Mouse (Mus musculus): ENCODE results near the gene Mdk.

The Mdk gene

GRCm38 (mm10) chr2:91913328-91914110, 18.6 kb downstream of the Mdk start:
- DNase-seq (ENCODE audit: low spot score) = no peak

DNA sequence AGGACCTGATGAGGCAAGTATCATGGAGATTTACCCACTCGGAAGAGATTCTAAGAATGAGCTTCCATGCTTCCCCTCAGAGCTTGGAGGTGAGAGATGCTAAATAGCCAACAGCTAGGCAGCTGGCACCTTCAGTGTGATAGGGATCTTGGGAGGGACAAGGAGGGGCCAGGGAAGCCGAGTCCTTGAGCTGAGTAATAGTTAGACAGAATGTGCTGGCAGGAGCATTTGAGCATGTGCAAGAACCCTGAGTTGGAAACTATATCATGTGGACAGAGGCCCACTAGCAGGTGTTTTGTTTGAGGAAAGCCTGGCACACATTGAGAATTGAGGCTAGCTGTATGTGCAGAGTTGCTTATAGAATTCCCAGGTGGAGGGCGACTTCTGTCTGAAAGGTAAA, 19.5 kb downstream of the Mdk start:
- DNase-seq (ENCODE audit: low spot score) = no peak

DNA sequence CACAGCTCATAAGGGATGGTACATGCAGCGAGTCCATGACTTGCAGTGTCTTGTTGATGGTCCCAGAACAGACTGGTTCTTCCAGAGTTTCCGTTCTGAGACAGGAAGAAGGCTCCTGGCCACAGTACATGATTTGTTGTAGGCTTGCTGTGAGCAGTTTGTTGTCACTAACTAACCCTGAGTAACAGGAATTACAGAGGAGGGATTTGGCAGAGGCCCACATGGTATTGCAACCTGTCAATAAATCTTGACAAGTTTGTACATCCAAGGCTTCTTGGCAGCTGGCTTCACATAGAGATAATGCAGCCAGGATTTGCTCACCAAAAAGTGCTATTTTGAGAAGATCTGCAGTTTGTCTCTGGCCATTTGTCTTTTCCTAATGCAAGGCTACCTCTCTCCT, 26.0 kb downstream of the Mdk start:
- no peak for DNase-seq (ENCODE audit: low spot score)

DNA sequence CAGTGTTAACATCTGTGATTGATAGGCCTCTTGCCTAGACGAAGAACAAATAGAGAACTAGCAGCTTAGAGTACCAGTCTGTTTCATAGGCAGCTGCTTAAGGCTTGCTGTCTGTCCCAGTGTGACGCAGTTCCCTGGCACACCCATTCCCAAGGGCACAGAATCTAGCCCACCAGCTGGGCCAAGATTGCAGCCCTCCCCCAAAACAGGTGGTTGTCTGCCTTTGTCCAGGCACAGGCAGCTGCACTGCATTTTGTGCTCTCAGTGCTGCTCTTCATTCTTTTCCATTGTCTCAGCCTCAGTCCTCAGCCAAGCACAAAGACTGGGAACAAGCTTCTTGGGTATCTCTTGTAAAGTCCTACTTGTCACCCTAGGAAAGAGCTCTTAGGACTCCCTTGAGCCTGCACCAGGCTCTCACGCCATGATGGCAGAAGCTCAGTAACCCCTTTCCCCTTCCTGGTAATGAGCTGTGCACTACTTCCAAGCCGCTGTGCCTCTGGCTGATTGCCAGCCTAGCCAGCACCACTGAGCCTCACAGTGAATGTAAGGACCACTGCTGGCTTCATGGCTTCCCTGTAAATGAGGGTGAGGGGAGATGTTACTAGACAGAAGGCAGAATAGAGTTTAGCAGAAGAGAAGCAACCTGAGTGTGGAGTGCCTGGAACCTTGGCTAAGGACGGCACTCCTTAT, 27.3 kb downstream of the Mdk start:
- DNase-seq (ENCODE audit: low spot score) = no peak

DNA sequence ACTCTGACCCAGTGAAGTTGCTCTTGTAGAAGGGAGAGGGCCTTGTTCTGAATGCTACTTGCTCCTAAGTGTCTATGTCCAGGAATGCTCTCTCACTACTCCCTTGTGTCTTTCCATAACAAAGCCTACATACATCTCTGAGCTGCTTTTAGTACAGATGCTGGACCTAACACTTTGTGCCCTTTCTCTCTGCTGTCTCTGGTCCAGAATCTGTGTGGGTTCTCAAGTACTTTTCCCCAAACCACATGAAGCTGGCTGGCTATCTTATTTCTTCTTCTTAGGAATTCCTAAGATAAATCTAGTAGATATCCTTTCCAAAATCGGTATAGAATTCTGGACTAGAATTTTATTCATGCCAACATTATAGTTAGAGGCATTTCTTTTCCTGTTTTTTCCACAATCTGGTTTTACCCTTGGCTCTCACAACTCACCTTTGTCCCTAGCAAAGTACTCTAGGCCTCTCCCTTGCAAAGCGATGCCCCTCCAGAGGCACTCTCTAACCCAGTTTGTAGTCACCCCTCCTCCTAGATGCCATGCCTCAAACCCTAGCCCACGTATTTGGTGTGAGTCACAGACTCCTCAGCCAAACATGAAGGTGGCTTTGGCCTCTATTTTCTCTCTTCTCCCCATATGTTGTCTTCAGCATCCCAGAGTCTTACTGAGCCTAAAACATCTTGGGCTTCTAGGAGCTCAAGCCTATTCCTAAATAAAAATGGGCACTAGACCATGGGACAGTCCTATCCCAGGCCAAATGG, 28.7 kb downstream of the Mdk start:
- DNase-seq (ENCODE audit: low spot score) = no peak

DNA sequence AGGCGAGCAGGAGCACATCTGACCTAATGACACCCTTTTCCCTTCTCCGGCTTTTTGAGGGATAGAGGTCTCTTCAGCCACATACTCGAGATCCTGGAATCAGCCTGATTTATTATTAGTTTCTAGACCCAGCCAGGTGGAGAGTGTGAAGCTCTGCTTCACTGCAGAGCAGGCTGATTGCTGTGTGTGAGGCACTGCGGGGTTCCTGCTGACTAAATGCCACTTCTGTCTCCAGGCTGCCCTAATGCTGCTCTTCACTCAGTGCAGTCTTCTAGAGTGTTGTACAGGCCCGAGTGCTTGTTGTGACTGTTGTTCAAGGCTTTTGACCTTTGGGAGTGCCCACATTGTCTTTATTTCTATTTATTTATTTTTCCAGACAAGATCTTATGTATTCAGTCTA, 29.8 kb downstream of the Mdk start:
- no peak for DNase-seq (ENCODE audit: low spot score)

- no peak for DNase-seq (ENCODE audit: low spot score)
Observed at GRCm38 (mm10) chr2:91900431-91900830, 31.7 kb downstream of the Mdk start.

GRCm38 (mm10) chr2:91899141-91899540, 33.0 kb downstream of the Mdk start:
- DNase-seq (ENCODE audit: low spot score) = no peak

DNA sequence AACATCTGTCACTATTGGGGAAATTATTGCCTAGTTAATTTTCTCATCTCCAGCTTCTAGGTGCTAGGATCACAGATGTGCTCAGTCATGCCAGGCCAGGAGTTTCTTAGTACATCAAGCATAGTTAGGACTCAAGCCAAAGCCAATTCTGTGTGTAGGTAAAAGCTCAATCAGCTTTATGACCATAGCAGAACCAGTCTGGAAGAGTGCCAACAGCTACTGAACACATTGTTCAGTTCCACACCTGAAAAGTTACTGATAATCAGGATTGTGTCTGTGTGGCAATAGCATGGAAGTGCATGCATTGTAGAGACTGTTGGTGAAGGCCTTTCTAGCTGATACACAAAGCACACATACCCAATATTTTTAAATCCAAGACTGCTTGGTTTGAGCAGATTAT, 34.1 kb downstream of the Mdk start:
- DNase-seq (ENCODE audit: low spot score) = no peak

- no peak for DNase-seq (ENCODE audit: low spot score)
Observed at GRCm38 (mm10) chr2:91895401-91895800, 36.7 kb downstream of the Mdk start.

DNA sequence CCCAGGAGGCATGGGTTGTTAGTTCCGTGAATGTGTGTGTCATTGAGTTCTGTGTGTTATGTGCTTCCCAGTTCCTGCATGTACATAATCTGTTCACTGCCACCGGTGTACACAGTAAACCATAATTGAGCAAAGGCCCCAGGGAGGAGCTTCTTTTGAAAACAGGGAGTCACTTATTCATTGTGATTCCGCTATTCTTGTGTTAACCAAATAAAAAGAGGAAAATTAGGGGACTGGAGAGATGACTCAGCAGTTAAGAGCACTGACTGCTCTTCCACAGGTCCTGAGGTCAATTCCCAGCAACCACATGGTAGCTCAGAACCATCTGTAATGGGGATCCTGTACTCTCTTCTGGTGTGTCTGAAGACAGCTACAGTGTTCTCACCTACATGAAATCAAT, 37.4 kb downstream of the Mdk start:
- no peak for DNase-seq (ENCODE audit: low spot score)

- no peak for DNase-seq (ENCODE audit: low spot score)
Observed at GRCm38 (mm10) chr2:91884616-91885015, 47.5 kb downstream of the Mdk start.

DNA sequence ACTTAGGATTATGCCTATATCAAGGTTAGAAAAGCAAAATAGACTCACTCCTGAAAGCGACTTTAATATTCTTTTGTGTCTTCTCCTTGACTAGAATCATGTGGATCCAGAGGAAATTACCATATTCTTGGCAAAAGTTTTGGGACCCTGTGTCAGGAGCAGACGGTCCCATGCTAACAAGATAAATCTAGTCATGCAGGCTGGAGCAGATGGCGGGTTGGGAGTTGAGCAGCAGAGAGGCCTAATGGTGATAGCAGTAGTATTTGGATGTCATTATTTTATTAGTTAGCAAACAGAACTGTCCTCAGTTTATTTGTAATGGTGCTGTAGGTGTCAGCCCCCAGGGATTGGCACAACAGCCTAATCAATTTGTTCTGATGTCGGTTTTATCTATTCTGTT, 48.1 kb downstream of the Mdk start:
- no peak for DNase-seq (ENCODE audit: low spot score)

Measured in T-cell, adult 2 months (primary cell).